11 mouse cellular contexts compared by ENCODE assay signal in genomic region chr3:57663731-57664130, GRCm38 (mm10). TPM values are rescaled to one million over a fixed set of nuclear protein-coding genes. Genes with fewer than 3 reads are reported as not detected.
A peak's percentile ranks its signal among the peaks of the same experiment; 100 is the strongest.
DNase-seq lines count a peak whose midpoint lies in the region; ATAC-seq lines count a peak whose summit lies in the region.
"Had no signal": no experiment of that assay in that cellular context is flagged by ENCODE, and none has a peak within 500 bp of the region (broad histone marks: within the 10 kb centered on the region; RNA-seq: fewer than 3 reads in every experiment).

No protein-coding gene starts in this region.

- H3K4me3 ChIP-seq in megakaryocyte, embryonic 14.5 days (replicated peaks): peak overlapping the region; percentile 38
- H3K4me3 ChIP-seq: embryonic facial prominence, embryonic 15.5 days; liver, embryonic 15.5 days had no signal

- peaks cover 4% of the 10 kb centered on the region; the same call in 1 of the 2 replicates for H3K4me1 ChIP-seq in megakaryocyte, embryonic 14.5 days
- H3K4me1 ChIP-seq: embryonic facial prominence, embryonic 15.5 days; liver, embryonic 15.5 days had no signal

- intact Hi-C loops in heart, postnatal 25 days (cut with DNase I): loop anchor here (10.0 kb wide), 1 partner anchor 181 kb away; the partner anchor contains the start of gene Pfn2

- no peaks in the 10 kb centered on the region for H3K9me3 ChIP-seq in megakaryocyte, embryonic 14.5 days
- H3K9me3 ChIP-seq: embryonic facial prominence, embryonic 15.5 days; liver, embryonic 15.5 days had no signal

- ATAC-seq in erythroid progenitor cell, adult 5-6 weeks (replicated peaks; ENCODE audit: low FRiP score, poor library complexity, severe bottlenecking): no peak

- no peaks in the 10 kb centered on the region for H3K27me3 ChIP-seq in megakaryocyte, embryonic 14.5 days (replicated peaks)
- H3K27me3 ChIP-seq: embryonic facial prominence, embryonic 15.5 days; liver, embryonic 15.5 days had no signal

- DNase-seq in heart, adult 8-10 months (ENCODE audit: low spot score): peak; percentile 61
- no peak for DNase-seq in heart, postnatal 25 days (ENCODE audit: low spot score)
- peak; percentile 61 for DNase-seq in thymus, postnatal 0 days (ENCODE audit: low spot score)
- no peak for DNase-seq in thymus, adult 18-20 months
- peak; percentile 16 for DNase-seq in c-Kit-negative CD71-positive TER-119-positive erythroid progenitor cells, embryonic 14.5 days (ENCODE audit: low read depth, low spot score)
- peak; percentile 59 for DNase-seq in heart, postnatal 4 days

- no peaks in the 10 kb centered on the region for H3K36me3 ChIP-seq in megakaryocyte, embryonic 14.5 days (replicated peaks; ENCODE audit: low read length)
- H3K36me3 ChIP-seq: embryonic facial prominence, embryonic 15.5 days; liver, embryonic 15.5 days had no signal

RNA-seq across cellular contexts. Expression of gene Commd2, which starts 12.2 kb away (rescaled TPM):
- 10 to 100 TPM; 12.3 to 16.1 (median 12.9) TPM for total RNA-seq in heart, adult 8-10 months (2022)
- total RNA-seq in heart, postnatal 25 days (2021): 10 to 100 TPM; 13.8 to 14.2 TPM
- polyA plus RNA-seq in thymus, postnatal 0 days (2015; fragmentation: Nextera tagmentation; extraction: Ambion mirVana): 118 and 121 TPM in 2 replicates
- 10 to 100 TPM; 22.3 to 24.0 TPM for total RNA-seq in heart, postnatal 4 days (2021)
- polyA plus RNA-seq in megakaryocyte, embryonic 14.5 days (2012; ENCODE audit: insufficient read depth, low replicate concordance): 24.8 and 47.5 TPM in 2 replicates
- total RNA-seq in erythroid progenitor cell, adult 5-6 weeks (2015; ENCODE audit: low replicate concordance): 14.3 and 19.1 TPM in 2 replicates
- total RNA-seq in erythroid progenitor cell, adult 5-6 weeks (2017; ENCODE audit: low replicate concordance): 0.45 and 0.77 TPM in 2 replicates

RNA-seq across cellular contexts. Expression of gene Ankub1, which starts 28.9 kb away (rescaled TPM):
- total RNA-seq in heart, adult 8-10 months (2022): not detected
- not detected for total RNA-seq in heart, postnatal 25 days (2021)
- polyA plus RNA-seq in thymus, postnatal 0 days (2015; fragmentation: Nextera tagmentation; extraction: Ambion mirVana): not detected in 2 replicates
- total RNA-seq in heart, postnatal 4 days (2021): not detected
- polyA plus RNA-seq in megakaryocyte, embryonic 14.5 days (2012; ENCODE audit: insufficient read depth, low replicate concordance): not detected in 2 replicates
- total RNA-seq in erythroid progenitor cell, adult 5-6 weeks (2015; ENCODE audit: low replicate concordance): not detected in 2 replicates
- not detected in 2 replicates for total RNA-seq in erythroid progenitor cell, adult 5-6 weeks (2017; ENCODE audit: low replicate concordance)
- polyA plus RNA-seq: liver, embryonic 15.5 days; stomach, embryonic 16.5 days had no signal

Comparison
In these comparisons a context has a peak if more than half of its experiments do, and no peak if none do; other contexts are left out.
1. DNase-seq: peak in heart, adult 8-10 months (single experiment), thymus, postnatal 0 days (single experiment), c-Kit-negative CD71-positive TER-119-positive erythroid progenitor cells, embryonic 14.5 days (single experiment) and heart, postnatal 4 days (single experiment); none in heart, postnatal 25 days (single experiment) and thymus, adult 18-20 months (0 of 2).